Mouse (Mus musculus) kidney, postnatal 4 days (tissue): ENCODE measurements around the gene Mei1.

ENCODE experiments used
- DNase-seq, 2 experiments: peaks; one replicate each; pipeline ENCODE4 v3.0.0; 2021; ENCODE audit warnings: mixed read lengths in 2 of 2

The Mei1 gene

DNA sequence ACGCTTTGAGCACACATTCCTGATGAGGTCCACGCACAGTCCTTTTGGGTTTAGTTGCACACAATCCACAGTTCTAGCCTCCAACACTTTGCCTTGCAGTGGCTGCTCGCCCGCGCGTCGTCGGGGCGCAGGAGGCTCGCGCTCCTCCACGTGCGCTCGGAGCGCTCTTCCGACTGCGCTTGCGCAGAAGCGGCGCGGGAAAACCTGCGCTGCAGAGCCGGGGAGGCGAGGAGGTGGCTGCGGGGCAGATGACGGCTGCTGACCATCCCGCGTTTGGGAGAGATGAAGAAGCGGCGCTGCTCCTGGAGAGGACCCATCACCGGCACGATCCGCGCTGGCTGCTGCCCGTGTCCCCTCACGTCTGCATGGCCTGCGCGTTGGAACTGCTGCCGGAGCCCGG, at the start of gene Mei1:
Gene Mei1, plus strand, starts transcription at position 99 of the 400 bp plus-strand sequence.
- DNase-seq: peak in 1 of 2 experiments; percentile 10

DNA sequence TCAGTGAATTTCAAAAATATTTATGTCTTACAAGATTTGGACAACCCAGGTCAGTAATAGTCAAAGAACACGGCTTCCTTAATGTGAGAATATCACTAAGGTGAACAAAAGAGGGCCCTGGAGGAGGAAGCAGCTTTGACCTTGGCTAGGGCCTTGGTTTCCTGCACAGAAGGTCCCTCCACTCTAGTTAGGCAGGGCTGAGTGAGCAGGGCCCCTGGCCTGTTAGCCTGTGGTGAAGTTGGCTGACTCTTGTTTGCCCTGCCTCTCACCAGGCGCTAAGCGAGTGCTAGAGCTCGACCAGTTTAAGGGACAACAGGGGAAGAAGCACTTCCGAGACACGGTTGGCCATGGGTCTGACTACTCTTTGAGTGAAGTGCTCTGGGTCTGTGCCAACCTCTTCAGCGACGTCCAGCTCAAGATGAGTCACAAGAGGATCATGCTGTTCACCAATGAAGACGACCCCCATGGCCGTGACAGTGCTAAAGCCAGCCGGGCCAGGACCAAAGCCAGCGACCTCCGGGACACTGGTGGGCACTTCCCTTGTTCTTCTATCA, 47.2 kb upstream of the Mei1 start:
- no peak for DNase-seq

GRCm38 (mm10) chr15:82023965-82024635, 45.7 kb upstream of the Mei1 start:
- DNase-seq: no peak

- DNase-seq: no peak
Measured at GRCm38 (mm10) chr15:82027276-82027675, 42.5 kb upstream of the Mei1 start.

DNA sequence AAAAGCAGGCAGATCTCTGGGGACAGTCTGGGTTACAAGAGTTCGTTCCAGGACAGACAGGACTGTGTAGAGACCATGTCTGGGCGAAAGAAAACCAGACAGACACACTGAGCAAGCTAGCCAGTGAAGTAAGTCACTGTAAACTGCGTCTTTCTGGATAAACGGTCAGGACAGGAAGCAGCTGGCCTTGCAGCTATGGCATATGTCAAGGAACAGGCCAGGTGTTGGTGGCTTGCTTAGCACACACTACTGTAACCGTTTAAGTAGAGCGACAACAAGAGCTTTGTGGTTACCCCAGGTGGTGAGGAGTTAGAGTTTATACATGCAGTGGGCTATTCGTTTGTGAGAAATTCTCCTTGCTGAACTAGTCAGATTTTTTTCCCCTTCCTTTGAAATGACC, 42.1 kb upstream of the Mei1 start:
- DNase-seq: no peak

DNA sequence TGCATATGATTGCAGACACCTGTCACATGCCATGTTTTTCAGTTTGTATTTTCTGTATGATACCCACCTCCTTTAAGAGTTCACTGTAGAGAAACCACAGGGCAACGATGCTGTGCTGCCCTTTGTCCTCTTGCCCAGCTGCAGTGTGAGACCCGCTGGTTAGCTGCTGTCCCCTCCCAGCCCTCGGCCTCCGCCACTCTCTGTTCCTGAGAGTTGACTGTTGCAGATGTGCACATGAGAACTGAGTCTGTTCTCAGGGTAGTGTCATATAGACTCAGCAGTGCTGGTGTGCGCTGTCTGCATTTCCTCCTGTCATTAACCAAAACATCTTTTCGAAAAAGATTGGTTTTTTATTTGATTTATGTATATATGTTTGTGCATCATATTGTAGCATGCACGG, 37.4 kb upstream of the Mei1 start:
- no peak for DNase-seq

- no peak for DNase-seq
Measured at GRCm38 (mm10) chr15:82033762-82034161, 36.0 kb upstream of the Mei1 start, which contains the start of gene Desi1. Gene Desi1 (minus strand): TSS chr15:82033862.

DNA sequence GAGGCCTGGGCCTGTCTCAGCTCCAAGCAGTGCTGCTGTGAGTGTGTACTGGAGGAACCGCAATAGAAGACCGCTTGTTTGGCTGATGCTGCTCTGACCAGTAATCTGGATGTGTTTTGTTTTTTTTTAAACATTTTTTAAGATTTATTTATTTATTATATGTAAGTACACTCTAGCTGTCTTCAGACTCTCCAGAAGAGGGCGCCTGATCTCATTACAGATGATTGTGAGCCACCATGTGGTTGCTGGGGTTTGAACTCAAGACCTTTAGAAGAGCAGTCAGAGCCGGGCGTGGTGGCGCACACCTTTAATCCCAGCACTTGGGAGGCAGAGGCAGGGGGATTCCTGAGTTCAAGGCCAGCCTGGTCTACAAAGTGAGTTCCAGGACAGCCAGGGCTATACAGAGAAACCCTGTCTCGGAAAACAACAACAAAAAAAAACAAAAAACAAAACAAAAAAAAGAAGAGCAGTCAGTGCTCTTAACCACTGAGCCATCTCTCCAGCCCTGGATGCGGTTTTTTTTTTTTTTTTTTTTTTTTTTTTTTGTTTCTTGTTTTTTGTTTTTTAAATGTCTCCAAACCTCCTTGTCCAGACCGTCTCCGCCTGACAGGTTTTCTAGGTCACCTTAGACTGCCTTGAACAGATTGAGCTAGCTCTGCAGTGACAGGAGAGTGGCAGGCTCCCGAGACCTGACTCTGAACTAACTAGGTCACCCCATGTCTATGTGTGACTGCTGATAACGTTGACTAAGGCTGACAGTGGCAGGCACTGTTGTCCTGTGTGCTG, 33.7 kb upstream of the Mei1 start:
- DNase-seq: peak; percentile 25 to 37

DNA sequence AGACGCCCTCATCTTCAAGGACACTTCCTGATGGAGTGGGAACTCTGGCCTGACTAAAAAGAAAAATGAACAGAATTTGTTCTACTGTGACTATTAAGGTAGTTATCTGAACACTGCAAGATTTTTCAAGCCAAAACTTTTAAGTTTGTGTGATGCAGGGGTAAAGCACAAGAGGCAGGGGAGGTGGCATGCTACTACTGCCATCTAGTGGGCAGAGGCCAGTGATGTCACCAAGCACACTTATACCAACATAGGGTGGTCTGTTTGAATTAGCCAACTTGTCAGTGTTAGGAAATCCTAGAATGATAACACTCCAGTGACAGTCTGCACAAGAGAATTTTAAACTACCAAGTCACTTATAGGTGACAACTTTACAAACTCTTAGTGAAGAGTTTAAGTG, 29.1 kb upstream of the Mei1 start:
- peak; percentile 55 to 70 for DNase-seq

GRCm38 (mm10) chr15:82044166-82044784, 25.5 kb upstream of the Mei1 start:
- DNase-seq: peak; percentile 12 to 25

GRCm38 (mm10) chr15:82046246-82046891, 23.4 kb upstream of the Mei1 start:
- peak; percentile 24 to 37 for DNase-seq

GRCm38 (mm10) chr15:82047080-82047883, 22.5 kb upstream of the Mei1 start, which contains the start of gene Snu13:
Gene Snu13 (minus strand): TSS chr15:82047598.
- peak; percentile 96 for DNase-seq

- no peak for DNase-seq
Measured at GRCm38 (mm10) chr15:82052544-82052943, 17.3 kb upstream of the Mei1 start.

DNA sequence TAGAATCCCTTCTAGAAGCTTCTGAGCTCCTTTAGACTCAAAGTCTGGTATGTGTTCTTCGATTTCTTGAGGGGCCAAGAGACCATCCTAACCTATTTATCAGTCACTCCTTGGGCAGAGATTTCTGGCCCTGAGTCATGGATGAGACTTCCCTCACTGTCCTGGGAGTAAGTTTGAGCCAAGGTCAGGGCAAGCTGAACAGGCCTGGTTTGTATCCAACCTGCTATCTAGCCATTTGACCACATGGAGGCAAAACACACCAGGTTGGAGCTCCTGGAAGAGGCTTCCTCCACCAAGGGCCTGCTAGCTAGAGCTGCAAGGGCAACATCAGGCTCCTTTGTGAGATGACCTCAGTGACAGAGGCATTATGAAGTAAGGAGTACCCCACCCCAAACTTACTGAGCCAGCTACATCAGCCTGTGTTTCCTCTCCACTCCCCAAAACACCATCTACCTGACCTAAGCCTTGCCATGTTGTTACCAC, 11.0 kb upstream of the Mei1 start, which contains the start of gene 4930407I10Rik:
Gene 4930407I10Rik, plus strand, starts transcription at position 433 of the 483 bp plus-strand sequence.
- DNase-seq: no peak

DNA sequence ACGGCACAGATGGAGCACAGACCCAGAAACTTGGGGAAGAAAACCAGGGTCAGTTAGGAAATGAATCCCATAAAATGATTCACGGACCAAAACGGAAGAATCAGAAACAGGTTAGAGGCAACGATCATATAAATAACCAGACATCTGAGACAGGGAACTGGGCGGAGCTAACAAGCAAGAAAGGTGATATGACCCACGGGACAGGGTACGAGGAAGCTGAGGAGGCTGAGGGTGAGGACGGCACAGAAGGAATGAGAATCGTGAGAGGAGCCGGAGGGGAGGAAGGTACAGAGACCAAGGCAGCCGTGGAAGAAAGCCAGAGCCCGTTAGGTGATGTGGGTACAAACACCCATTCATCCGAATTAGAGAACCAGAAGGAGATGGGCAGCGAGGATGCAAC, 5.9 kb upstream of the Mei1 start:
- no peak for DNase-seq

DNA sequence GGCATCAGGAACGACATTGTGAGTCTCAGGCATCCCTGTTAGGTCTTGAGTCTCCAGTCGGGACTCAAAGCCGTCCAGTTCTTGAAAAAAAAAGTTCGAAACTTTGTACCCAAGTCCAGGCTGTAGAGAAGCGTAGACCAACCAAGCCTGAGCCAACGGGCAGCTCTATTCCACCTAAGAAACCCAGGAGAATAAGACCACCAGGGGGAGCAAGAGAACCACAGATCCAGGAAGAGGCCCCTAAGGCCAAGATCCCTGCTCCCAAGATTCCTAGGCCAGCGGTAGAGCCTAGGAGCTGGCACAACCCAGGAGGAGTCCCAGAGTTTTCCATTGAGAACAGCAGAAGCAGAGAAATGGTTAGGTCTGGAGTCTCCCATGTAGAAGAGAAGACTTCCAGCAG, 4.3 kb upstream of the Mei1 start:
- peak; percentile 69 to 80 for DNase-seq

DNA sequence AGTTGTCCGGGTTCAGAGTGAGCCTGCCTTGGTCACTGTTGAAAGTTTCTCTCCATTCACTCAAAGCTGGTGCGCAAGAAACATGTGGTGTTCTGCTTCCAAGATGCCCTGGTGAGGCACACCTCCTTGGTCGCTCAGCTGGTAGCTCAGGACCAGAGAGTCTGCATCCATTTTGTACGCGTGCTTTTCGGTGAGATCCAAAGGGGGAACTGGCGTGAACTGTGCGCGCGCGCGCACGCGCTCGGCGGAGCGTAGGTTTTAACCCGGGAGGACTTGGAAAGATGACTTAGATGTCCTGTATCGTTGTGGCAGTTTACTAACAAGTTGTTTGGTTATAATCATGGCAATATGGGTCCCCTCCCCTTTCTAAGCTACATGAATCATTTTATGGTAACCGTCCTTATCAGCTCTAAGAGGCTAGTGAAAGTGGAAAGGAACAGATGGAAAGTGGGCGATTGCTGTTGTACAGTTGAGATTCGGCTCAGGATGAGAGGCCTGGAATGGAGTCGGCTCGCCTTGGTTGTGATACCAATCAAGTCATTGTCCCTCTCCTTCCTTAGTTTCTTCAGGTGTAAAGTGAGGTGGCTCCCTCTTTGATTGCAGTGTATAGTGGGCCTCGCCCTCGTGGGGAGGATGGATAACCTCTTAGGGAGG, 2.1 kb downstream of the Mei1 start:
- no peak for DNase-seq

DNA sequence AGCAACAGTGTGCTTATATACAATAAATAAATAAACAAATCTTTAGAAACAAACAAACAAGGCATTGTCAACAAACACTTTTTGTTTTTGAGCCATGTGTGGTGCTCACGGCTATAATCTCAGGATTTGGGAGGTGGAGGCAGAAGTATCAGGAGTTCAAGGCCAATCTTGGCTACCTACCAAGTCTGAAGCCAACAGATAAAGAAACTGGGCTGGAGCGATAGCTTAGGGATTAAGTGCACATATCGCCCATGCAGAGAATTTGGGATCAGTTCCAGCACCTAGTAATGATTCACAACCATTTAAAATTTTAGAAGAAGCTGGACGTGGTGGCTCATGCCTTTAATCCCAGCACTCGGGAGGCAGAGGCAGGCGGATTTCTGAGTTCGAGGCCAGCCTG, 3.7 kb downstream of the Mei1 start:
- no peak for DNase-seq

GRCm38 (mm10) chr15:82079883-82080282, 10.1 kb downstream of the Mei1 start:
- DNase-seq: peak; percentile 47 to 55

DNA sequence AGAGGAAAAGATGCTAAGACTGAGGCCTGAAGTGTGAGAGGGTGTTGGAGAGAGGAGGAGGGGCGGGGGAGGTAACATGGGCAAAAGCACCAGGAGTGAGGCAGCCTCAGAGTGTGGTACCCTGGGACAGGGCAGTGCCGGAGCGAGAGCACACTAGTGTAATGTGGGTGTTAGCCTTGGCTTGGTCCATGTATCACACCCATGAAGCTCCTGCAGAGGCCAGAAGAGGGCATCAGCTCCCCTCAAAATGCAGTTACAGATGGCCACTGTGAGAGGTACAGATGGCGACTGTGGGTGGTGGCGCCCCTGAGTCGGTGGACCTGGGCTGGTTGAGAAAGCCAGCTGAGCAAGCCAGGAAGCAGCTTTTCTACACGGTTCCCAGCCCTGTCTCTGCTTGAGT, 11.4 kb downstream of the Mei1 start:
- DNase-seq: peak; percentile 25 to 40

- DNase-seq: no peak
Measured at GRCm38 (mm10) chr15:82085606-82086005, 15.8 kb downstream of the Mei1 start.
